Mouse (Mus musculus): ENCODE data around the gene Gfm2. TPM values are rescaled to one million over a fixed set of nuclear protein-coding genes. Genes with fewer than 3 reads are reported as not detected.
A peak's percentile ranks its signal among the peaks of the same experiment; 100 is the strongest.
"Not testable (repeated sequence)": the region's sequence is repeated elsewhere in the genome, so short reads cannot be mapped to it uniquely, and the experiment has no call there.

The Gfm2 gene
- 25.8 and 29.2 TPM in 2 replicates for total RNA-seq (2017)

GRCm38 (mm10) chr13:97137466-97138400, at the start of gene Gfm2, which contains the start of gene Nsa2:
Gene Gfm2, plus strand, starts transcription at chr13:97137937.
Gene Nsa2, minus strand, starts transcription at chr13:97137937.
- peak; percentile 99 for ATAC-seq (replicated peaks; ENCODE audit: low read depth, poor library complexity, severe bottlenecking)

DNA sequence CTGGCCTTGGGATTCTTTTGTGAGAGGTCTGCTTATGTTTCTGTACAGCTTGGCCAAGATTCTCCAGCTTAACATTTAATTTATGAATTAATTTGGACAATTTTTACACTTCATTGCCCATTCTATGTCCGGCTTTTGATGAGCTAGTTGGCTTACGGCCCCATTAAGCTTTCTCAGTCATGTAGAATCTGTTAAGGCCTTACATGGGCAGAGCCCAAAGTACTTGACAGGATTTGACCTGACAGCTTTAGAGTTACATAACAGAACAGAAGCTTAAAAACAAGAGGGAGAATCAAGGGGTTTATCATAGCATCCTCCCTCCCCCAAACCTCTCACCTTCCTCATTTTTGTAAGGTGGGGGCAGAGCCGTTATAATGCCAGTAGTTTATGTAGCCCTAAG, 49.6 kb upstream of the Gfm2 start:
- ATAC-seq (replicated peaks; ENCODE audit: low read depth, poor library complexity, severe bottlenecking), result no peak

DNA sequence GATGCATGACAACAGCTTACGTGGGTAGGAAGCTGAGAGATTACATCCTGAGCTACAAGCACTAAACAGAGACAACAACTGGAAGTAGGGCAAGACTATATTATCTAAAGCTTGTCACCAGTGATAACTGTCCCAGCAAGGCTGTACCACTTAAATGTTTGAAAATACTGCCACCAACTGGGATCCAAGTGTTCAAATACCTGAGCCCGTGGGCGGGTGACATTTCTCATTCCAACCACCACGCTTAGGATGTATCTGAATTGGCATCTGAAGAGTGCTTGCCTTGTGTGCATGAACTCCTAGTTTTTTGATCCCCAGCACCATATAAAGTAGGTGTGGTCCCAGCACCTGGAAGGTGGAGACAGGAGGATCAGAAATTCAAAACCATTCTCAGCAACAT, 42.0 kb upstream of the Gfm2 start:
- ATAC-seq (replicated peaks; ENCODE audit: low read depth, poor library complexity, severe bottlenecking), result no peak

DNA sequence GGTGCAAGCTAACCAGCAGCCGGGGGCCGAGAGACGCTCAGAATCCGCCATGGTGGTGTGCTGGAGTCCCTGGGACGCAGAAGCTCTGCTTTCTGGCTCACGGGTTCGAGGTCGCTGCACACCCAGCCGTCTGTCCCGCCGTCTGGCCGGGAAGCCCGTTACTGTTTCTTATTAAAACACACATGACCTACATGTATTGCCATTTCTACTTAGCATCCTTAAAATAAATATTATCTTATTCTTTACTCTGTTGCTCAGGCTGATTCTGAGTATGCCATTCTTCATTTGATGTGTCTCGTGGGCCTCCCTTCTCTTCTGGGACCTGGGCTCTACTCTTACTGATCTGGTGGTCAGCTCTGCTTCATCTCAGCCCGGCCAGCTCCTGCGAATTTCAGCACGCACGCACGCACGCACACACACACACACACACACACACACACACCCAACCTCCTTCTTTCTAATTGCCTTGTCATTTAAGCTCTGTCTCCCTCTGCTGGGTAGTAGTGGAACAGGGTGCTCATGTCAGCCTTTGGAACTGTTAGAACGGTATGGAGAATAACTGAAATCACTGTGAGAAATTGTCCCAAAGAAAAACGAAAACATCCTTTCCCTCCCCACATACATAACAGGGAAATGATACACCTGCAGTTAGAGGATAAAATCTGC, 38.4 kb upstream of the Gfm2 start, which contains the start of gene Gm6169:
Gene Gm6169, minus strand, starts transcription at position 51 of the 666 bp plus-strand sequence.
- ATAC-seq (replicated peaks; ENCODE audit: low read depth, poor library complexity, severe bottlenecking), result peak; percentile 83

GRCm38 (mm10) chr13:97104996-97105395, 32.7 kb upstream of the Gfm2 start:
- ATAC-seq (replicated peaks; ENCODE audit: low read depth, poor library complexity, severe bottlenecking), result no peak

DNA sequence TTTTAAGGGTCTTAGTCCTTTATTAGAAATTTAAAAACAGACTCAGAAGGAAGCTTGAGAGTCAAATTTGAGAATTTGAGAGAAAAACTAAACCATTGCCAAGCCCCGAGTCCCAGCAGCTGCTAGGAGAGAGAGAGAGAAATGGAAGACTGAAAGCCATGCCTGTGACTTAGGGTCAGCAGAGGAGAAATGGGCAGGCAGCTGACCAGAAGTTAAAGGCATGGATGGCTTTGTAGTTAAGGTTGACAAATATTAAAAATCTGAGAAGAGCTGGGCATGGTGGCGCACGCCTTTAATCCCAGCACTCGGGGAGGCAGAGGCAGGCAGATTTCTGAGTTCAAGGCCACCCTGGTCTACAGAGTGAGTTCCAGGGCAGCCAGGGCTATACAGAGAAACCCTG, 30.0 kb upstream of the Gfm2 start:
- not testable (repeated sequence) for ATAC-seq (replicated peaks; ENCODE audit: low read depth, poor library complexity, severe bottlenecking)

- no peak for ATAC-seq (replicated peaks; ENCODE audit: low read depth, poor library complexity, severe bottlenecking)
These were observed 28.7 kb upstream of the Gfm2 start for GRCm38 (mm10) chr13:97109046-97109445.

DNA sequence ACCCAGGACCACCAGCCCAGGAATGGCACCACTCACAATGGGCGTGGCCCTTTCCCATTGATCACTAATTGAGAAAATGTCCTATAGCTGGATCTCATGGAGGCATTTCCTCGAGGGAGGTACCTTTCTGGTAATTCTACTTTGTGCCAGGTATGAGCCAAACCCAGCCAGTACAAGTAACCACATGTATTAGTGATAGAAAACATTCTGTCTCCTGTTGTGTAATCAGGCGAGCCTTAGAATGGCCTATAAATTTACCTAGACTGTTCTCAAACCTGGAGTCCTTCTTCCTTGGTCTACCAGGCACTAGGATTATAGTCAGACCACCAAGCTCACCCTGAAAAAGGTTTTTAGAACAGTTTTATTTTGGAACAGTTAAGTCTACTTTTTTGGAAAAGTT, 16.4 kb upstream of the Gfm2 start:
- no peak for ATAC-seq (replicated peaks; ENCODE audit: low read depth, poor library complexity, severe bottlenecking)

DNA sequence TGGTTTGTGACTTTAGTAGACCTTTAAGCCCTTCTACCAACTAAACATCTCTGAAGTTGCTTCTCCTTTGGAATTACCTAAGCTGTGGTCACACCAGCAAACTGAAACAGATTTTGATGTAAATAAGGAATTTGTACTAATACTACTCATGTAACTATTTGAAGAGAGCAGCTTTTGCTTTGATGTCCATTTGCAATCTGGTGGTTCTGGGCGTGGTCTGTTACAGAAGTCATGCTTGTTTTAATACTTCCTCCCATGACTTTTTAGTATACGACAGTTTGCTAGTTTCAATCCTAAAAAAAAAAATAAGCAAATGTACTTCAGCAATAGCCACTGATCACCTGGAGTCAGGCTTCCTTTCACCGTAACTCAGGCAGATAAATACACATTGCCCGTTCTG, 8.1 kb upstream of the Gfm2 start:
- ATAC-seq (replicated peaks; ENCODE audit: low read depth, poor library complexity, severe bottlenecking), result not testable (repeated sequence)

DNA sequence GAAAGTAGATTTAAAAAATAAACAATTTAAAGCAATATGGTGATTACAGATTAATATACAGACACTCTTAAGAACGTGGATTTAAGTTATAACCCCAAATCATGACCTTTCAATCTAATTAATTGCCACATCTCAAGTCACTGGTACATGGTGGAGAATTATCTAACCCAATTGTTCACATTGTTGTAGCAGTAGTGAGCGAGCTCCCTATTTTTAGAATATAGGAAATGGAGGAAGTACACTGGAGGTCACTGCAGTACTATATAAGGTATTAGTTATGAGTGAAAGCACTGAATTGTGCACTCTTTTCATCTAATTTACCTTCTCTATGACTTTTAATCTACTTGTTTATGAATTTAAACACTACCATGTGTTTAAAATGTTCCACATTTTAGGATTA, 7.3 kb upstream of the Gfm2 start:
- ATAC-seq (replicated peaks; ENCODE audit: low read depth, poor library complexity, severe bottlenecking), result not testable (repeated sequence)

- not testable (repeated sequence) for ATAC-seq (replicated peaks; ENCODE audit: low read depth, poor library complexity, severe bottlenecking)
These were observed 731 bp downstream of the Gfm2 start for GRCm38 (mm10) chr13:97138404-97138931.

- no peak for ATAC-seq (replicated peaks; ENCODE audit: low read depth, poor library complexity, severe bottlenecking)
These were observed 4.6 kb downstream of the Gfm2 start for GRCm38 (mm10) chr13:97142321-97142720.

DNA sequence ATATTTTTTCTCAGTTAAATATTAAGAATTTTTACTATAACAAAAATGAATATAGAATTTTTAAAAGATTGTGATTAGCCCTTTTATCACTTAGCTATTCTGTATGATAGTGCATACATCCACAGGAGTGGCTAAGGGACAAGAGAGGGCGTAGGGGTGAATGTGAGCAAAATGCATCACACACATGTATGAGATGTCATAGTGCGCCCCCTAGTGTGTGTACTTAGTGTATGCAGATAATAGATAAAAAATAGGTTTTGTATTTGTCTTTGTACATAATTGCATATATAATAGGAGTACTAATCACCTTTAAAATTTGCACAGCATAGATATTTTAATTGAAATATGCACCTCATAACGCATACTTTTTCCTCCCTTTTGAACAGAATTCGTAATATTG, 8.1 kb downstream of the Gfm2 start:
- ATAC-seq (replicated peaks; ENCODE audit: low read depth, poor library complexity, severe bottlenecking), result peak; percentile 87

- ATAC-seq (replicated peaks; ENCODE audit: low read depth, poor library complexity, severe bottlenecking), result no peak
These were observed 38.0 kb downstream of the Gfm2 start for GRCm38 (mm10) chr13:97175520-97176264.

DNA sequence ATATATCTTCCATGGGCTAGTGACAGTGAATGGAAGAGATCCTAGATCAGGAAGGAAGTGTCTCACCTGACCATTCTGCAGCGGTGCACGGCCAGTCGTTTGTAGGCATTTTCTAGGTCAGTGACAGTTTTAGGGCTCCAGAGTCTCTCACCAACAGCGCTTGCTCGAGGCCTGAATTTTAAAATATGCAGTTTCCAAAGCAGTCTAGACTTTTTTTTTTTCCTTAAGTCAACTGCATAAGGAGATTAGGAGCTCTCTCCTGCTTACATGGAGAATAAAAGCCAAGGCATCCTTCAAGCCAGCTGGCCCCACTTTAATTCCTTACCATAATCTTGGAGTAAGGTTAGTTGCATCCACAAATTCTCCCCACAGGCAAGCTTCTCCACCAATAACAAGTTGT, 39.0 kb downstream of the Gfm2 start:
- no peak for ATAC-seq (replicated peaks; ENCODE audit: low read depth, poor library complexity, severe bottlenecking)

GRCm38 (mm10) chr13:97178943-97179342, 41.2 kb downstream of the Gfm2 start:
- no peak for ATAC-seq (replicated peaks; ENCODE audit: low read depth, poor library complexity, severe bottlenecking)

- no peak for ATAC-seq (replicated peaks; ENCODE audit: low read depth, poor library complexity, severe bottlenecking)
These were observed 42.5 kb downstream of the Gfm2 start for GRCm38 (mm10) chr13:97180113-97180828.

- ATAC-seq (replicated peaks; ENCODE audit: low read depth, poor library complexity, severe bottlenecking), result no peak
These were observed 45.1 kb downstream of the Gfm2 start for GRCm38 (mm10) chr13:97182821-97183220.

DNA sequence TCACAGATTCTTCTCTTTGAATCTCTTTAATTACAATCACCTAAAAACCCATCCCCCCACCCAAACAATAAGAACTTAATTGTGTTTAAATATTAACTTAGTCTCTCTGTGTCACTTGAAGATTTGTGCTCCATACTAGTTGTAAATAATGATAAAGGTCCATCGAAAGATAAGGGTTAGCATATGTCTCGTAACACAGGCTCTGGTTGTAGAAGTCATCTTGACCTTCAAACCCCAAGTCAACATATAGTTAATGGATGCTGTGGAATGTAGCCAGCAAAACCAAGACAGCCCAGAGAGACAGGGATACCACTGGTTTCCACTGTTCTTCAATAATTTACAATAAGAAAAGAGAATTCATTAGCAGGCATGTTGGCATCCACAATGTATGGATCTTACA, 46.4 kb downstream of the Gfm2 start:
- no peak for ATAC-seq (replicated peaks; ENCODE audit: low read depth, poor library complexity, severe bottlenecking)

GRCm38 (mm10) chr13:97184656-97185055, 46.9 kb downstream of the Gfm2 start:
- no peak for ATAC-seq (replicated peaks; ENCODE audit: low read depth, poor library complexity, severe bottlenecking)

All from common myeloid progenitor, adult 5-6 weeks (primary cell).